Mouse (Mus musculus): ENCODE results near the gene Isca1. TPM values are rescaled to one million over a fixed set of nuclear protein-coding genes. Genes with fewer than 3 reads are reported as not detected.

Isca1 gene
- polyA plus RNA-seq, 2 experiments, result 94.7 to 126 TPM

DNA sequence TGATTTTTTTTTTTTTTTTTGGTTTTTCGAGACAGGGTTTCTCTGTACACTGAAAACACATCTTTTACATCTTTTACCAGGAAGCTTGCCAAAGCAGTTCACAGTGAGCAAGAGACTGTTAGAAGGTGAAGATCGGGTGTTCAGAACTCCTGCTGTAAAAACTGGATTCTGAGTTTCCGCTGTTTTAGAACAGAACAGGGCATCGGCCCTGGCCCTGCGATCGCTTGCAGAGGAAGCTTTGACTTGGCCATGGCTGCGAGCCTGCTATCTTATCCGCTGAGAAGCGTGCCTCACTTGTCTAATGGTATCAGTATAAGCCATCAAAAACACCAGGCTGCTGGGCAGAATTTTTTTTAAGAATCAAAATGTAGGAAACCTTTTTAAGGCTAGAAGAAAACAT, 1.2 kb upstream of the Isca1 start:
- Histone ChIP-seq H3K4me3 (replicated peaks; ENCODE audit: low read length) (peak overlapping the region; percentile 86), H3K4me1 (ENCODE audit: control insufficient read depth, insufficient read depth, low read length) (peaks cover 34% of the 10 kb centered on the region), H3K9ac (ENCODE audit: low read depth, low read length, severe bottlenecking) (peak overlapping the region; percentile 88; the same call in 1 of the 2 replicates), H3K27me3 (ENCODE audit: control insufficient read depth, insufficient read depth, low read length) (no peaks in the 10 kb centered on the region), H3K36me3 (ENCODE audit: control insufficient read depth, insufficient read depth, low read length) (peaks cover 36% of the 10 kb centered on the region), H3K27ac (replicated peaks; ENCODE audit: low read depth, low read length) (peak overlapping the region; percentile 98), H3K9me3 (ENCODE audit: control insufficient read depth, low read length) (no peaks in the 10 kb centered on the region), H3K4me2 (replicated peaks; ENCODE audit: low read depth, low read length, severe bottlenecking) (peak overlapping the region; percentile 86)
- WGBS, result 68% methylated on average over 9 of the region's 9 CpGs
- no peak for TF ChIP-seq POLR2A (IDR thresholded peaks at IDR 0.05; ENCODE audit: borderline replicate concordance, extremely low read depth, insufficient read depth, insufficient read length)
- ATAC-seq (ENCODE audit: low FRiP score, low read depth), result no peak
- DNase-seq (ENCODE audit: low spot score), result no peak

DNA sequence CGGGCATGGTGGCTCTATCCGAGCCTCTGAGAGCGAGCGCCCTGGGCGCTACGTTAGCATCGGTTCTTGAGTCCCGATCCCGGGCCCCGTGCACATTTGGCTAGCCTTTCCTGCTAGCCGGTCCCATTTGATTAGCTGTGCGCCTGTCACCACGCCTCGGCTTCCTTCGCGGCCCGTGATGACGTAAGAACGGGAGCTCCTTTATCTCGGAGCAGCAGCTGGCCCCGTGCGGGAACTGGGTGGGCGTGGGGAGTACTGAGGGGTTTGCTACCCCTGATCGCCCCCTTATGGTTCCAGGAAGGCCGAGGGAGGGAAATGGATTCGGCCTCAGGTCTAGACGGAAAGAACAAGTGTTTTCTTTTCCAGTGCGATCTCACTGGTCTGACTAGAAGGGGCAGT, 553 bp upstream of the Isca1 start:
- 0 out of 2 replicates have a peak, but pooled peaks have one; percentile 13 for TF ChIP-seq POLR2A (IDR thresholded peaks at IDR 0.05; ENCODE audit: borderline replicate concordance, extremely low read depth, insufficient read depth, insufficient read length)
- Histone ChIP-seq H3K9ac (ENCODE audit: low read depth, low read length, severe bottlenecking) (peak overlapping the region; percentile 88), H3K4me1 (ENCODE audit: control insufficient read depth, insufficient read depth, low read length) (peaks cover 36% of the 10 kb centered on the region), H3K9me3 (ENCODE audit: control insufficient read depth, low read length) (no peaks in the 10 kb centered on the region), H3K27me3 (ENCODE audit: control insufficient read depth, insufficient read depth, low read length) (no peaks in the 10 kb centered on the region), H3K36me3 (ENCODE audit: control insufficient read depth, insufficient read depth, low read length) (peaks cover 30% of the 10 kb centered on the region), H3K4me3 (replicated peaks; ENCODE audit: low read length) (peak overlapping the region; percentile 86), H3K27ac (replicated peaks; ENCODE audit: low read depth, low read length) (peak overlapping the region; percentile 98), H3K4me2 (replicated peaks; ENCODE audit: low read depth, low read length, severe bottlenecking) (peak overlapping the region; percentile 86)
- peak; percentile 82 for ATAC-seq (ENCODE audit: low FRiP score, low read depth)
- DNase-seq (ENCODE audit: low spot score), result peak; percentile 86
- 0% methylated on average over 28 of the region's 28 CpGs for WGBS

DNA sequence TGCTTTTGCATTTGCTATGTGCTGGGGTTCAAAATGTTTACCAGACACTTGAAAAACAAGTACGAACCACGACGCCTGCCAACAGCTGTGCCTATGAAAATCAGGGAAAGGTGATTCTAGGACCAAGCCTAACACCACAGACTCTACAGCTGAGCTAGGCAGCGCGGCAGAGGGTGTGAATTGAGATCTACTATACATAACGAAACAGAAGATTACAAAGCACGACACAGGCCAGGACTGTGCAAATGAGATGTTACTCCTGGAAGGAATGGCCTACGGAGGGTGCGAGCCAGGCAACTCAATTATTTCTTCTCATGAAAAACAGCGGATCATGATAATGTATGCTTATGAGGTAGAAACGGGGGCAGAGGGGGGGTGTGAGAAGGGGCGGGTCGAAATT, 1.1 kb downstream of the Isca1 start:
- no peak for TF ChIP-seq POLR2A (IDR thresholded peaks at IDR 0.05; ENCODE audit: borderline replicate concordance, extremely low read depth, insufficient read depth, insufficient read length)
- no peak for ATAC-seq (ENCODE audit: low FRiP score, low read depth)
- peak overlapping the region; percentile 86 for H3K4me3 ChIP-seq (replicated peaks; ENCODE audit: low read length)
- H3K9ac ChIP-seq (ENCODE audit: low read depth, low read length, severe bottlenecking), result peak overlapping the region; percentile 88
- WGBS, result 32% methylated on average over 13 of the region's 13 CpGs
- peaks cover 36% of the 10 kb centered on the region for H3K4me1 ChIP-seq (ENCODE audit: control insufficient read depth, insufficient read depth, low read length)
- no peak overlapping the region for H3K27ac ChIP-seq (replicated peaks; ENCODE audit: low read depth, low read length)
- no peaks in the 10 kb centered on the region for H3K27me3 ChIP-seq (ENCODE audit: control insufficient read depth, insufficient read depth, low read length)
- peak overlapping the region; percentile 86 for H3K4me2 ChIP-seq (replicated peaks; ENCODE audit: low read depth, low read length, severe bottlenecking)
- no peaks in the 10 kb centered on the region for H3K9me3 ChIP-seq (ENCODE audit: control insufficient read depth, low read length)
- H3K36me3 ChIP-seq (ENCODE audit: control insufficient read depth, insufficient read depth, low read length), result peaks cover 21% of the 10 kb centered on the region
- no peak for DNase-seq (ENCODE audit: low spot score)

DNA sequence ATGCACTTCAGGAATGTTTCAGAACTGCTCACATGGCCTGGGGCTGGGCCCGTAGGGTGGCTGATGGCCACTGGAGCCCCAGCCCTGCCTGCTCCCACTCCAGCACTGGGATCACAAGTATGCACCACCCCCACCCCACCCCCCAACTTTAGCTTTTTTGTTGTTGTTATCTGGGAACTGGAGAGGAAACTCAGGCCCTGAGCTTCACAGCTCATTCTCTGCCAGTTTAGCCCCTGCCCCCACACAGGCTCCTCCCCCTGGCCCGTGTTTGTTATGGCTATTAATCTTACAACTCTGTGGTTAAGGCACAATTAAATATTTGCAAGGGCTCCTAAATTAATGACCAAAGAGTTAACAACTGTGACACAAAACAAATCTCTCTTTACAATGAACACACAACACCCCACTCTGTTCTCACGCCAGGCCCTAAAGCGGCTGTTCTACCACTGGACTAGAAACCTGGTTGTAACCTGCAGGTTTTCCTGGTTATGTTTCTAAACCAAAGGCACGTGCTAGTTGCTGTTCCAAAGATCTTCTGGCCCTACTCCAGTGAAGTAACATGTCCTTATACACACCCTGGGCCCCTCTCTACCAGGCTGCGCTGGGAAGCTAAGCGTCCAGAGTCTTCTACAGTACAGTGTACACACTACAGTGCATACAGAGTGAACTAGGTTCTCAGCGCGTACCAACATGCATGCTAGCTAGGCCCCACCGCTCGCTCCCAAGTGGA, 2.7 kb downstream of the Isca1 start:
- ATAC-seq (ENCODE audit: low FRiP score, low read depth) (no peak), DNase-seq (ENCODE audit: low spot score) (no peak)
- Histone ChIP-seq H3K4me3 (replicated peaks; ENCODE audit: low read length) (no peak overlapping the region), H3K9me3 (ENCODE audit: control insufficient read depth, low read length) (no peaks in the 10 kb centered on the region), H3K4me1 (ENCODE audit: control insufficient read depth, insufficient read depth, low read length) (peaks cover 36% of the 10 kb centered on the region), H3K27me3 (ENCODE audit: control insufficient read depth, insufficient read depth, low read length) (no peaks in the 10 kb centered on the region), H3K36me3 (ENCODE audit: control insufficient read depth, insufficient read depth, low read length) (peaks cover 17% of the 10 kb centered on the region), H3K4me2 (replicated peaks; ENCODE audit: low read depth, low read length, severe bottlenecking) (peak overlapping the region; percentile 26; the same call in 1 of the 2 replicates), H3K27ac (replicated peaks; ENCODE audit: low read depth, low read length) (no peak overlapping the region), H3K9ac (ENCODE audit: low read depth, low read length, severe bottlenecking) (peak overlapping the region; percentile 28; the same call in 1 of the 2 replicates)
- no peak for TF ChIP-seq POLR2A (IDR thresholded peaks at IDR 0.05; ENCODE audit: borderline replicate concordance, extremely low read depth, insufficient read depth, insufficient read length)
- 61% methylated on average over 11 of the region's 11 CpGs for WGBS

DNA sequence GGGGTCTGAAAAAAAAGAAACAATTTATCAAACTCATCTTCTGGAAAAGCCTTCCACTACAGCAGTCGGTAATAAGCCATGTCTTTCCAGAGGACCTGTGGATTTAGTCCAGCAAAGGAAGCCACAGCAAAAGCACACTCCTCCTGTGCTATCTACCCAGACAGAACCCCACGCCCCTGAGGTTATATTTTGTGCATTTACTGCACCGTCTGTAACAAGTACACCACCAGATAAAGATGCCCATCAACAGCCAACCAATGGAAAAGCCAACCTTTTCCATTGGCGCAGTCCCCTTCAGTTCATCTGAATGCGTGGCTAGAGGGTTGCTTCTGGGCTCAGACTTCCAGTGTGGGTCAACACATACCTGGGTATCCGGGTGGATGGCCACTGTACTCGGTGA, 6.8 kb downstream of the Isca1 start:
- Histone ChIP-seq H3K4me3 (replicated peaks; ENCODE audit: low read length) (no peak overlapping the region), H3K4me1 (ENCODE audit: control insufficient read depth, insufficient read depth, low read length) (peaks cover 19% of the 10 kb centered on the region), H3K36me3 (ENCODE audit: control insufficient read depth, insufficient read depth, low read length) (peaks cover 49% of the 10 kb centered on the region), H3K9me3 (ENCODE audit: control insufficient read depth, low read length) (no peaks in the 10 kb centered on the region), H3K9ac (ENCODE audit: low read depth, low read length, severe bottlenecking) (no peak overlapping the region), H3K4me2 (replicated peaks; ENCODE audit: low read depth, low read length, severe bottlenecking) (no peak overlapping the region), H3K27me3 (ENCODE audit: control insufficient read depth, insufficient read depth, low read length) (no peaks in the 10 kb centered on the region), H3K27ac (replicated peaks; ENCODE audit: low read depth, low read length) (no peak overlapping the region)
- whole genome bisulfite sequencing, result 92% methylated on average over 7 of the region's 7 CpGs
- ATAC-seq (ENCODE audit: low FRiP score, low read depth) (no peak), DNase-seq (ENCODE audit: low spot score) (no peak)
- no peak for TF ChIP-seq POLR2A (IDR thresholded peaks at IDR 0.05; ENCODE audit: borderline replicate concordance, extremely low read depth, insufficient read depth, insufficient read length)

Measured in limb, embryonic 14.5 days (tissue).